ENCODE assay signal across 24 mouse cellular contexts in genomic region chr8:111978147-111978546, GRCm38 (mm10). TPM values are rescaled to one million over a fixed set of nuclear protein-coding genes. Genes with fewer than 3 reads are reported as not detected.
DNase-seq lines count a peak whose midpoint lies in the region; ATAC-seq and TF ChIP-seq lines count a peak whose summit lies in the region.
"Had no signal": no experiment of that assay in that cellular context is flagged by ENCODE, and none has a peak within 500 bp of the region (broad histone marks: within the 10 kb centered on the region; RNA-seq: fewer than 3 reads in every experiment).

No protein-coding gene starts in this region.

- 59% methylated on average over 10 of the region's 10 CpGs for WGBS in hindbrain, postnatal 0 days
- 81% methylated on average over 10 of the region's 10 CpGs for WGBS in hindbrain, embryonic 14.5 days
- 73% methylated on average over 10 of the region's 10 CpGs for WGBS in liver, embryonic 15.5 days (ENCODE audit: insufficient replicate concordance)

- TF ChIP-seq CTCF in hindbrain, postnatal 0 days (IDR thresholded peaks at IDR 0.05; ENCODE audit: low read depth): no peak
- no peak for TF ChIP-seq CTCF in brain, embryonic 14.5 days (IDR thresholded peaks at IDR 0.05; ENCODE audit: borderline replicate concordance, extremely low read depth, insufficient read depth, insufficient read length)

- H3K4me3 ChIP-seq in hindbrain, postnatal 0 days (ENCODE audit: low read length): no peak overlapping the region
- H3K4me3 ChIP-seq in hindbrain, embryonic 14.5 days (replicated peaks; ENCODE audit: low read length): no peak overlapping the region
- H3K4me3 ChIP-seq in liver, embryonic 15.5 days (replicated peaks): no peak overlapping the region
- H3K4me3 ChIP-seq: embryonic facial prominence, embryonic 12.5 days; heart, embryonic 12.5 days; hindbrain, embryonic 12.5 days; intestine, embryonic 15.5 days; lung, embryonic 15.5 days; megakaryocyte, embryonic 14.5 days; stomach, embryonic 15.5 days had no signal

- H3K4me2 ChIP-seq in hindbrain, postnatal 0 days (ENCODE audit: low read depth, low read length): no peak overlapping the region
- no peak overlapping the region for H3K4me2 ChIP-seq in hindbrain, embryonic 14.5 days (replicated peaks)
- H3K4me2 ChIP-seq in liver, embryonic 15.5 days: peak overlapping the region; percentile 36
- H3K4me2 ChIP-seq: embryonic facial prominence, embryonic 12.5 days; heart, embryonic 12.5 days; hindbrain, embryonic 12.5 days; intestine, embryonic 15.5 days; lung, embryonic 15.5 days; stomach, embryonic 15.5 days had no signal

- no peak overlapping the region for H3K27ac ChIP-seq in hindbrain, postnatal 0 days
- no peak overlapping the region for H3K27ac ChIP-seq in hindbrain, embryonic 14.5 days
- H3K27ac ChIP-seq in liver, embryonic 15.5 days (replicated peaks): peak overlapping the region; percentile 38; the same call in 1 of the 2 replicates
- H3K27ac ChIP-seq: embryonic facial prominence, embryonic 12.5 days; hindbrain, embryonic 12.5 days; intestine, embryonic 15.5 days; lung, embryonic 15.5 days; stomach, embryonic 15.5 days had no signal

- no peaks in the 10 kb centered on the region for H3K4me1 ChIP-seq in hindbrain, postnatal 0 days (ENCODE audit: insufficient read depth, low read length)
- no peaks in the 10 kb centered on the region for H3K4me1 ChIP-seq in hindbrain, embryonic 14.5 days (replicated peaks; ENCODE audit: control insufficient read depth, insufficient read depth, low read length)
- peaks cover 19% of the 10 kb centered on the region for H3K4me1 ChIP-seq in liver, embryonic 15.5 days (replicated peaks)
- H3K4me1 ChIP-seq: embryonic facial prominence, embryonic 12.5 days; heart, embryonic 12.5 days; hindbrain, embryonic 12.5 days; intestine, embryonic 15.5 days; lung, embryonic 15.5 days; stomach, embryonic 15.5 days had no signal

- intact Hi-C loops in left cerebral cortex, postnatal 4 days (cut with DNase I): no loop called here

- H3K36me3 ChIP-seq in hindbrain, postnatal 0 days (ENCODE audit: insufficient read depth, low read length): no peaks in the 10 kb centered on the region; the same call in 1 of the 2 replicates
- H3K36me3 ChIP-seq in hindbrain, embryonic 14.5 days (replicated peaks; ENCODE audit: control insufficient read depth, insufficient read depth): peaks cover 1% of the 10 kb centered on the region; the same call in 1 of the 2 replicates
- peaks cover 27% of the 10 kb centered on the region for H3K36me3 ChIP-seq in liver, embryonic 15.5 days (replicated peaks)

- H3K27me3 ChIP-seq in hindbrain, postnatal 0 days (ENCODE audit: insufficient read depth, low read length): no peaks in the 10 kb centered on the region
- no peaks in the 10 kb centered on the region for H3K27me3 ChIP-seq in hindbrain, embryonic 14.5 days (ENCODE audit: control insufficient read depth, insufficient read depth, low read length)
- H3K27me3 ChIP-seq in liver, embryonic 15.5 days: no peaks in the 10 kb centered on the region
- H3K27me3 ChIP-seq: embryonic facial prominence, embryonic 12.5 days; heart, embryonic 12.5 days; hindbrain, embryonic 12.5 days; intestine, embryonic 15.5 days; lung, embryonic 15.5 days; stomach, embryonic 15.5 days had no signal

- no peak for ATAC-seq in hindbrain, postnatal 0 days
- no peak for ATAC-seq in hindbrain, embryonic 14.5 days (ENCODE audit: low FRiP score)
- 0 out of 2 replicates have a peak, but pooled peaks have one; percentile 24 for ATAC-seq in liver, embryonic 15.5 days (ENCODE audit: insufficient read depth)
- no peak for ATAC-seq in cerebellum, adult (ENCODE audit: insufficient number of reproducible peaks, low FRiP score, low TSS enrichment)
- ATAC-seq: forebrain, postnatal 0 days; intestine, embryonic 15.5 days had no signal

- no peak for TF ChIP-seq POLR2A in brain, embryonic 14.5 days (IDR thresholded peaks at IDR 0.05; ENCODE audit: borderline replicate concordance, extremely low read depth, insufficient read depth, insufficient read length, poor library complexity, severe bottlenecking)

- peak; percentile 18 for DNase-seq in hindbrain, postnatal 0 days (ENCODE audit: low spot score)
- no peak for DNase-seq in hindbrain, embryonic 14.5 days (ENCODE audit: low spot score)
- DNase-seq in left cerebral cortex, postnatal 4 days: peak; percentile 27
- DNase-seq in left cerebral cortex, adult 9 months (ENCODE audit: low spot score in 2 of 2): no peak
- peak; percentile 8 for DNase-seq in brain, embryonic 14.5 days (ENCODE audit: low read depth)
- DNase-seq: adrenal gland, postnatal 25 days; cerebellum, adult 11 months; forebrain, postnatal 0 days; gastrocnemius, postnatal 14 days; heart, adult 11 months; kidney, adult 9 months; lung, postnatal 36 days; thymus, postnatal 4 days had no signal

- no peak overlapping the region for H3K9ac ChIP-seq in hindbrain, postnatal 0 days (replicated peaks; ENCODE audit: low read length)
- H3K9ac ChIP-seq in hindbrain, embryonic 14.5 days: no peak overlapping the region
- H3K9ac ChIP-seq in liver, embryonic 15.5 days: no peak overlapping the region
- H3K9ac ChIP-seq: embryonic facial prominence, embryonic 12.5 days; forebrain, postnatal 0 days; heart, embryonic 12.5 days; hindbrain, embryonic 12.5 days; intestine, embryonic 15.5 days; lung, embryonic 15.5 days; stomach, embryonic 15.5 days had no signal

- H3K9me3 ChIP-seq in hindbrain, postnatal 0 days (ENCODE audit: low read length): no peaks in the 10 kb centered on the region
- no peaks in the 10 kb centered on the region for H3K9me3 ChIP-seq in hindbrain, embryonic 14.5 days (ENCODE audit: control insufficient read depth, low read length)
- no peaks in the 10 kb centered on the region for H3K9me3 ChIP-seq in liver, embryonic 15.5 days (replicated peaks)
- H3K9me3 ChIP-seq: embryonic facial prominence, embryonic 12.5 days; hindbrain, embryonic 12.5 days; intestine, embryonic 15.5 days; lung, embryonic 15.5 days; stomach, embryonic 15.5 days had no signal

RNA-seq across cellular contexts. Expression of gene Adat1, which starts 14.0 kb away (rescaled TPM):
- 3.8 and 4.5 TPM in 2 replicates for total RNA-seq in hindbrain, postnatal 0 days (2014; rRNA removed)
- polyA plus RNA-seq in hindbrain, postnatal 0 days (2015; fragmentation: Nextera tagmentation; extraction: Ambion mirVana): 4.7 and 4.9 TPM in 2 replicates
- 4.9 and 6.0 TPM in 2 replicates for polyA plus RNA-seq in hindbrain, embryonic 14.5 days (2014; fragmentation: Nextera tagmentation; extraction: Ambion mirVana)
- 1 to 10 TPM; 5.7 to 6.1 TPM for total RNA-seq in left cerebral cortex, postnatal 4 days (2021)
- 9.7 and 10.4 TPM in 2 replicates for polyA plus RNA-seq in brain, embryonic 14.5 days (2012; rRNA removed)
- polyA plus RNA-seq in liver, embryonic 15.5 days (2015; fragmentation: Nextera tagmentation; extraction: Ambion mirVana): 2.8 and 3.7 TPM in 2 replicates

RNA-seq across cellular contexts. Expression of gene Kars, which starts 33.0 kb away (rescaled TPM):
- total RNA-seq in hindbrain, postnatal 0 days (2014; rRNA removed): 106 and 107 TPM in 2 replicates
- 158 and 162 TPM in 2 replicates for polyA plus RNA-seq in hindbrain, postnatal 0 days (2015; fragmentation: Nextera tagmentation; extraction: Ambion mirVana)
- polyA plus RNA-seq in hindbrain, embryonic 14.5 days (2014; fragmentation: Nextera tagmentation; extraction: Ambion mirVana): 190 and 196 TPM in 2 replicates
- 100 to 1,000 TPM; 112 to 115 TPM for total RNA-seq in left cerebral cortex, postnatal 4 days (2021)
- polyA plus RNA-seq in brain, embryonic 14.5 days (2012; rRNA removed): 93.8 and 116 TPM in 2 replicates
- 75.9 and 78.4 TPM in 2 replicates for polyA plus RNA-seq in liver, embryonic 15.5 days (2015; fragmentation: Nextera tagmentation; extraction: Ambion mirVana)

RNA-seq across cellular contexts. Expression of gene Terf2ip, which starts 33.1 kb away (rescaled TPM):
- 48.8 and 51.1 TPM in 2 replicates for total RNA-seq in hindbrain, postnatal 0 days (2014; rRNA removed)
- 56.0 and 60.8 TPM in 2 replicates for polyA plus RNA-seq in hindbrain, postnatal 0 days (2015; fragmentation: Nextera tagmentation; extraction: Ambion mirVana)
- 57.4 and 60.0 TPM in 2 replicates for polyA plus RNA-seq in hindbrain, embryonic 14.5 days (2014; fragmentation: Nextera tagmentation; extraction: Ambion mirVana)
- total RNA-seq in left cerebral cortex, postnatal 4 days (2021): 10 to 100 TPM; 40.2 to 41.6 TPM
- 26.8 and 41.1 TPM in 2 replicates for polyA plus RNA-seq in brain, embryonic 14.5 days (2012; rRNA removed)
- 5.9 and 6.0 TPM in 2 replicates for polyA plus RNA-seq in liver, embryonic 15.5 days (2015; fragmentation: Nextera tagmentation; extraction: Ambion mirVana)

RNA-seq across cellular contexts. Expression of gene Gm6793, which starts 36.7 kb away (rescaled TPM):
- total RNA-seq in hindbrain, postnatal 0 days (2014; rRNA removed): not detected in 2 replicates
- polyA plus RNA-seq in hindbrain, postnatal 0 days (2015; fragmentation: Nextera tagmentation; extraction: Ambion mirVana): 0.70 and 0.91 TPM in 2 replicates
- 0.39 and 1.2 TPM in 2 replicates for polyA plus RNA-seq in hindbrain, embryonic 14.5 days (2014; fragmentation: Nextera tagmentation; extraction: Ambion mirVana)
- total RNA-seq in left cerebral cortex, postnatal 4 days (2021): under 1 TPM in 1 of 2 experiments, not detected in 1; 0.22 TPM
- polyA plus RNA-seq in brain, embryonic 14.5 days (2012; rRNA removed): 0.08 and 0.15 TPM in 2 replicates
- 0.14 and 0.31 TPM in 2 replicates for polyA plus RNA-seq in liver, embryonic 15.5 days (2015; fragmentation: Nextera tagmentation; extraction: Ambion mirVana)
- total RNA-seq: adrenal gland, postnatal 25 days; ES-E14; forebrain, postnatal 0 days; gastrocnemius, postnatal 14 days; monocyte, adult 5-6 weeks had no signal

RNA-seq across cellular contexts. Expression of gene Gabarapl2, which starts 37.6 kb away (rescaled TPM):
- 86.2 and 99.4 TPM in 2 replicates for total RNA-seq in hindbrain, postnatal 0 days (2014; rRNA removed)
- 461 and 465 TPM in 2 replicates for polyA plus RNA-seq in hindbrain, postnatal 0 days (2015; fragmentation: Nextera tagmentation; extraction: Ambion mirVana)
- polyA plus RNA-seq in hindbrain, embryonic 14.5 days (2014; fragmentation: Nextera tagmentation; extraction: Ambion mirVana): 454 and 472 TPM in 2 replicates
- 100 to 1,000 TPM; 192 to 198 TPM for total RNA-seq in left cerebral cortex, postnatal 4 days (2021)
- 164 TPM in 2 replicates for polyA plus RNA-seq in brain, embryonic 14.5 days (2012; rRNA removed)
- 182 and 198 TPM in 2 replicates for polyA plus RNA-seq in liver, embryonic 15.5 days (2015; fragmentation: Nextera tagmentation; extraction: Ambion mirVana)

Comparison
In these comparisons a context has a peak if more than half of its experiments do, and no peak if none do; other contexts are left out.
1. DNase-seq: peak in hindbrain, postnatal 0 days (single experiment), left cerebral cortex, postnatal 4 days (single experiment) and brain, embryonic 14.5 days (single experiment); none in hindbrain, embryonic 14.5 days (single experiment) and left cerebral cortex, adult 9 months (0 of 2).